Mouse (Mus musculus) B cell, adult (primary cell): ENCODE results near the gene Bpifb3. TPM values are rescaled to one million over a fixed set of nuclear protein-coding genes. Genes with fewer than 3 reads are reported as not detected.

Experiments
- total RNA-seq: library from RNA; stranded (reverse); gene quantifications from 4 replicates; pipeline ENCODE4 v1.2.4, GENCODE M21; 2023; ENCODE audit not compliant: inconsistent age

The Bpifb3 gene
- total RNA-seq = not detected in 4 replicates

GRCm38 (mm10) chr2:153917930-153918329 is at the start of gene Bpifb3:
Gene Bpifb3 (plus strand): TSS chr2:153918230.

GRCm38 (mm10) chr2:153870984-153871383 is 47.0 kb upstream of the Bpifb3 start, which contains the start of gene Sun5:
Gene Sun5 (minus strand): TSS chr2:153871084.

DNA sequence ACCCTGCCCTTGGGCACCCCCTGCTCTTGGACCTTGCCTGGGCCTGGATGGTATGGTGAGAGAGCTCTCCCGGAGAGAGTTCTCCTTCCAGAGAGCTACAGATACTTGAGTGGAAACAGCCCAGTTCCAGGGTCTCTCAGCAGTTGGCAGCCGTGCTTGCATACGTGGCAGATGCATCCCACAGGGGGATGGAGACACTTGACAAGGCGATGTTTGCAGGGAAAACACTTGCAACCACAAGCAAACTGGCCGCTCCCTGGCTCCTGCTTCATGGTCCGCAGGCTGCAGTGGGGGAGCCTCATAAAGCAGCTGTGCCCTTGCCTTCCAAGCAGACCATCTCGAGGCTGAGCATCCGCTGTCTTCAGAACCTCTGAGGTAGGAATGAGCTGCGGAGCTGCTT is 43.3 kb upstream of the Bpifb3 start, which contains the start of gene Bpifb2:
Bpifb2 (plus strand) TSS at position 301 of the 400 bp plus-strand sequence.

GRCm38 (mm10) chr2:153900088-153900487 is 17.9 kb upstream of the Bpifb3 start, which contains the start of gene Bpifb6:
Gene Bpifb6 (plus strand): TSS chr2:153900388.

GRCm38 (mm10) chr2:153937843-153938242 is 19.8 kb downstream of the Bpifb3 start, which contains the start of gene Bpifb4:
Gene Bpifb4 (plus strand): TSS chr2:153938212.

GRCm38 (mm10) chr2:153974582-153974981 is 56.6 kb downstream of the Bpifb3 start, which contains the start of gene Bpifa6:
Gene Bpifa6 (plus strand): TSS chr2:153974945.

Other genes starting within 250 kb of the Bpifb3 start
- gene Dnmt3c, start 221.6 kb upstream of the Bpifb3 start, total RNA-seq = not detected in 4 replicates
- 130 to 153 TPM (median 139 TPM) in 4 replicates for gene Mapre1, start 177.0 kb upstream of the Bpifb3 start, total RNA-seq
- 0.60 to 2.2 TPM (median 1.2 TPM) in 4 replicates for gene Efcab8, start 138.3 kb upstream of the Bpifb3 start, total RNA-seq
- gene Sun5, start 47.1 kb upstream of the Bpifb3 start, total RNA-seq = not detected in 4 replicates
- gene Bpifb2, start 43.2 kb upstream of the Bpifb3 start, total RNA-seq = 0.51 TPM in 1 of 4 replicates, not detected in the others
- not detected in 4 replicates for gene Bpifb6, start 17.8 kb upstream of the Bpifb3 start, total RNA-seq
- not detected in 4 replicates for gene Bpifb4, start 20.0 kb downstream of the Bpifb3 start, total RNA-seq
- not detected in 4 replicates for gene Bpifa6, start 56.7 kb downstream of the Bpifb3 start, total RNA-seq
- gene Bpifa2, start 90.0 kb downstream of the Bpifb3 start, total RNA-seq = not detected in 4 replicates
- not detected in 4 replicates for gene Bpifa3, start 212.1 kb downstream of the Bpifb3 start, total RNA-seq
- not detected in 4 replicates for gene Bpifa1, start 224.7 kb downstream of the Bpifb3 start, total RNA-seq
- gene Bpifa5, start 244.4 kb downstream of the Bpifb3 start, total RNA-seq = not detected in 4 replicates